ENCODE assay signal across 8 mouse cellular contexts in genomic region chr5:31596481-31597429, GRCm38 (mm10). TPM values are rescaled to one million over a fixed set of nuclear protein-coding genes. Genes with fewer than 3 reads are reported as not detected.
A peak's percentile ranks its signal among the peaks of the same experiment; 100 is the strongest.
DNase-seq lines count a peak whose midpoint lies in the region; ATAC-seq and TF ChIP-seq lines count a peak whose summit lies in the region.

Mrpl33 (plus strand) TSS chr5:31596935.

- H3K27me3 ChIP-seq in Patski = no peaks in the 10 kb centered on the region
- H3K27me3 ChIP-seq in forebrain, embryonic 16.5 days (replicated peaks; ENCODE audit: control insufficient read depth, insufficient read depth, low read length) = no peaks in the 10 kb centered on the region

- POLR2A ChIA-PET in Patski (lab: Charles Lee) = interaction anchor here (1.3 kb wide), 1 partner anchor 10 kb away, joined by 4 read pairs; no protein-coding TSS in a partner anchor

- peak within 1 kb of the TSS; percentile 28 for H3K4me3 ChIP-seq in forebrain, embryonic 16.5 days (replicated peaks; ENCODE audit: low read length)

- no peak within 1 kb of the TSS for H3K27ac ChIP-seq in forebrain, embryonic 16.5 days (ENCODE audit: low read length)

- no peaks in the 10 kb centered on the region for H3K36me3 ChIP-seq in forebrain, embryonic 16.5 days (ENCODE audit: control insufficient read depth, insufficient read depth)

- peak within 1 kb of the TSS; percentile 28; the same call in 1 of the 2 replicates for H3K9ac ChIP-seq in forebrain, embryonic 16.5 days (replicated peaks; ENCODE audit: low read depth, low read length)

- H3K9me3 ChIP-seq in forebrain, embryonic 16.5 days (ENCODE audit: control insufficient read depth, low read length) = no peaks in the 10 kb centered on the region

- peaks cover 10% of the 10 kb centered on the region for H3K4me1 ChIP-seq in forebrain, embryonic 16.5 days (replicated peaks; ENCODE audit: control insufficient read depth, insufficient read depth, low read length)

- CTCF ChIA-PET in Patski (lab: Charles Lee) = interaction anchor here (1.0 to 4.8 kb wide), 10 partner anchors 8 to 601 kb away, joined by 3 to 24 read pairs (median 6); no protein-coding TSS in a partner anchor

- DNase-seq in Patski (ENCODE audit: low read depth, low spot score) = no peak
- peak; percentile 56 to 65 for DNase-seq in cerebellum, adult 18-20 months
- DNase-seq in layer of hippocampus, postnatal 14 days (ENCODE audit: low spot score in 2 of 2) = peak in 1 of 2 experiments; percentile 16
- DNase-seq in lung, postnatal 14 days = peak; percentile 60
- peak; percentile 58 for DNase-seq in retina, postnatal 1 day
- DNase-seq in urinary bladder, postnatal 14 days (ENCODE audit: low spot score) = peak; percentile 69

- in situ Hi-C loops in Patski (cut with MboI; ENCODE audit: low pct_unique_long_range_greater_than_20kb) = no loop called here

- 6% methylated on average over 26 of the region's 26 CpGs for WGBS in forebrain, embryonic 16.5 days

- peak within 1 kb of the TSS; percentile 52 for H3K4me2 ChIP-seq in forebrain, embryonic 16.5 days (ENCODE audit: low read length)

- no peak for TF ChIP-seq CTCF in Patski (IDR thresholded peaks at IDR 0.05)

- ATAC-seq in Patski = no peak
- peak; percentile 23; the same call in 1 of the 2 replicates for ATAC-seq in forebrain, embryonic 16.5 days
- peak; percentile 38 to 65 for ATAC-seq in hematopoietic stem cell, adult 5-6 weeks (replicated peaks in 1 of 2; ENCODE audit: insufficient read depth in 1 of 2, low FRiP score in 2 of 2, low TSS enrichment in 1 of 2, low read depth in 1 of 2, poor library complexity in 2 of 2, severe bottlenecking in 2 of 2)

RNA-seq across cellular contexts. Expression of gene Mrpl33, which starts in this region (rescaled TPM):
- 243 TPM for polyA plus RNA-seq in Patski (2021)
- polyA plus RNA-seq in forebrain, embryonic 16.5 days (2015; fragmentation: Nextera tagmentation; extraction: Ambion mirVana) = 196 and 213 TPM in 2 replicates
- 92.9 and 149 TPM in 2 replicates for total RNA-seq in hematopoietic stem cell, adult 5-6 weeks (2017)
- 100 to 1,000 TPM; 109 to 114 TPM for total RNA-seq in layer of hippocampus, postnatal 14 days (2021)
